ENCODE assay signal across 31 mouse cellular contexts in genomic region chr19:8632029-8632428, GRCm38 (mm10). TPM values are rescaled to one million over a fixed set of nuclear protein-coding genes. Genes with fewer than 3 reads are reported as not detected.
"Had no signal": no experiment of that assay in that cellular context is flagged by ENCODE, and none has a peak within 500 bp of the region (broad histone marks: within the 10 kb centered on the region; RNA-seq: fewer than 3 reads in every experiment).

No protein-coding gene starts in this region.

- H3K9me3 ChIP-seq: heart, embryonic 15.5 days; hindbrain, embryonic 12.5 days; intestine, embryonic 15.5 days; kidney, embryonic 15.5 days; limb, embryonic 13.5 days; limb, embryonic 15.5 days; liver, embryonic 12.5 days had no signal

- H3K4me2 ChIP-seq: heart, embryonic 11.5 days; heart, embryonic 13.5 days; heart, embryonic 15.5 days; hindbrain, embryonic 12.5 days; hindbrain, embryonic 14.5 days; intestine, embryonic 15.5 days; kidney, embryonic 15.5 days; limb, embryonic 13.5 days; limb, embryonic 15.5 days; liver, embryonic 12.5 days had no signal

- DNase-seq: gastrocnemius, postnatal 14 days; gastrocnemius, postnatal 36 days; heart, adult 2 months; heart, postnatal 14 days; heart, postnatal 36 days; kidney, adult 18-20 months; kidney, adult 8-10 months; kidney, postnatal 14 days; kidney, postnatal 36 days had no signal

- H3K27me3 ChIP-seq: heart, embryonic 13.5 days; heart, embryonic 15.5 days; hindbrain, embryonic 12.5 days; intestine, embryonic 15.5 days; kidney, embryonic 15.5 days; limb, embryonic 13.5 days; limb, embryonic 15.5 days; liver, embryonic 12.5 days had no signal

- H3K4me1 ChIP-seq: heart, embryonic 13.5 days; heart, embryonic 15.5 days; hindbrain, embryonic 12.5 days; intestine, embryonic 15.5 days; kidney, embryonic 15.5 days; limb, embryonic 13.5 days; limb, embryonic 15.5 days had no signal

- H3K36me3 ChIP-seq: heart, embryonic 13.5 days; heart, embryonic 15.5 days; hindbrain, embryonic 12.5 days; intestine, embryonic 15.5 days; kidney, embryonic 15.5 days; limb, embryonic 13.5 days; limb, embryonic 15.5 days; liver, embryonic 12.5 days had no signal

- H3K27ac ChIP-seq: heart, adult 2 months; heart, embryonic 13.5 days; heart, embryonic 15.5 days; hindbrain, embryonic 12.5 days; hindbrain, embryonic 14.5 days; intestine, embryonic 15.5 days; kidney, embryonic 15.5 days; kidney, postnatal 0 days; layer of hippocampus, adult 2 months; left cerebral cortex, adult 2 months; limb, embryonic 13.5 days; limb, embryonic 15.5 days; liver, embryonic 12.5 days had no signal

- ATAC-seq: hindbrain, embryonic 16.5 days; inflammation-experienced regulatory T-cells, adult 6 months; intestine, embryonic 15.5 days; intestine, postnatal 0 days; liver, embryonic 12.5 days had no signal

- H3K9ac ChIP-seq: heart, embryonic 13.5 days; heart, embryonic 15.5 days; hindbrain, embryonic 12.5 days; hindbrain, embryonic 14.5 days; intestine, embryonic 15.5 days; kidney, embryonic 15.5 days; limb, embryonic 13.5 days; limb, embryonic 15.5 days; liver, embryonic 12.5 days had no signal

- H3K4me3 ChIP-seq: heart, adult 2 months; heart, embryonic 13.5 days; heart, embryonic 15.5 days; hindbrain, embryonic 12.5 days; intestine, embryonic 15.5 days; kidney, embryonic 15.5 days; layer of hippocampus, adult 2 months; left cerebral cortex, adult 2 months; limb, embryonic 13.5 days; limb, embryonic 15.5 days; liver, embryonic 12.5 days had no signal

RNA-seq across cellular contexts. Expression of gene Slc22a6, which starts 14.2 kb away (rescaled TPM):
- total RNA-seq: gastrocnemius, adult 18-20 months; gastrocnemius, adult 8-10 months; gastrocnemius, postnatal 14 days; gastrocnemius, postnatal 36 days; heart, adult 2 months; heart, postnatal 14 days; heart, postnatal 36 days; hematopoietic stem cell, adult 5-6 weeks had no signal
- polyA plus RNA-seq: gonadal fat pad, adult 2 months; heart, adult 2 months; heart, embryonic 11.5 days; heart, embryonic 13.5 days; heart, embryonic 15.5 days; heart, postnatal 0 days; inflammation-experienced regulatory T-cells, adult 6 months; intestine, embryonic 15.5 days; limb, embryonic 11.5 days; limb, embryonic 13.5 days; liver, embryonic 12.5 days had no signal

RNA-seq across cellular contexts. Expression of gene Chrm1, which starts 31.6 kb away (rescaled TPM):
- total RNA-seq: gastrocnemius, adult 18-20 months; gastrocnemius, adult 8-10 months; gastrocnemius, postnatal 36 days; heart, adult 2 months; heart, postnatal 36 days; hematopoietic stem cell, adult 5-6 weeks had no signal
- polyA plus RNA-seq: heart, embryonic 13.5 days; heart, postnatal 0 days; inflammation-experienced regulatory T-cells, adult 6 months; liver, embryonic 12.5 days had no signal

RNA-seq across cellular contexts. Expression of gene Slc22a8, which starts 41.0 kb away (rescaled TPM):
- total RNA-seq: gastrocnemius, adult 18-20 months; gastrocnemius, adult 8-10 months; gastrocnemius, postnatal 14 days; gastrocnemius, postnatal 36 days; heart, adult 2 months; heart, postnatal 36 days; hematopoietic stem cell, adult 5-6 weeks had no signal
- polyA plus RNA-seq: inflammation-experienced regulatory T-cells, adult 6 months; limb, embryonic 11.5 days; limb, embryonic 13.5 days had no signal
